24 mouse cellular contexts compared by ENCODE assay signal in genomic region chr8:12870656-12871055, GRCm38 (mm10). TPM values are rescaled to one million over a fixed set of nuclear protein-coding genes. Genes with fewer than 3 reads are reported as not detected.
A peak's percentile ranks its signal among the peaks of the same experiment; 100 is the strongest.
DNase-seq lines count a peak whose midpoint lies in the region; ATAC-seq and TF ChIP-seq lines count a peak whose summit lies in the region.
"Had no signal": no experiment of that assay in that cellular context is flagged by ENCODE, and none has a peak within 500 bp of the region (broad histone marks: within the 10 kb centered on the region; RNA-seq: fewer than 3 reads in every experiment).

No protein-coding gene starts in this region.

- no peak for TF ChIP-seq CTCF in gastrocnemius, adult 2 months (IDR thresholded peaks at IDR 0.05)

- H3K36me3 ChIP-seq in hindbrain, embryonic 11.5 days (ENCODE audit: control insufficient read depth, insufficient read depth, low read length): no peaks in the 10 kb centered on the region
- H3K36me3 ChIP-seq in hindbrain, embryonic 14.5 days (replicated peaks; ENCODE audit: control insufficient read depth, insufficient read depth): peaks cover 10% of the 10 kb centered on the region; the same call in 1 of the 2 replicates
- no peaks in the 10 kb centered on the region; the same call in 1 of the 2 replicates for H3K36me3 ChIP-seq in embryonic facial prominence, embryonic 10.5 days (replicated peaks)
- 0 out of 2 replicates have a peak, but pooled peaks cover 4% of the 10 kb centered on the region for H3K36me3 ChIP-seq in midbrain, embryonic 12.5 days
- H3K36me3 ChIP-seq: liver, embryonic 13.5 days had no signal

- no peak for DNase-seq in hindbrain, embryonic 11.5 days (ENCODE audit: low spot score)
- no peak for DNase-seq in hindbrain, embryonic 14.5 days (ENCODE audit: low spot score)
- DNase-seq in embryonic facial prominence, embryonic 10.5 days (ENCODE audit: low spot score): no peak
- DNase-seq in gastrocnemius, postnatal 10 days: no peak
- no peak for DNase-seq in gastrocnemius, adult 2 months
- no peak for DNase-seq in yolk sac, embryonic 10.5 days (ENCODE audit: low spot score)
- DNase-seq: adrenal gland, postnatal 36 days; B cell, adult 2 months; cerebellum, adult 2 months; gastrocnemius, postnatal 14 days; heart, adult 18-20 months; heart, postnatal 4 days; kidney, postnatal 4 days; layer of hippocampus, adult 9-11 months; liver, embryonic 13.5 days; lung, embryonic 14.5 days; lung, postnatal 36 days; right cerebral cortex, postnatal 14 days; spleen, adult 18-20 months; thymus, postnatal 4 days had no signal

- WGBS in hindbrain, embryonic 11.5 days: 82% methylated on average over 5 of the region's 5 CpGs
- 79% methylated on average over 5 of the region's 5 CpGs for WGBS in hindbrain, embryonic 14.5 days
- WGBS in embryonic facial prominence, embryonic 10.5 days: 84% methylated on average over 5 of the region's 5 CpGs
- WGBS in midbrain, embryonic 12.5 days: 86% methylated on average over 5 of the region's 5 CpGs

- H3K27ac ChIP-seq in hindbrain, embryonic 11.5 days (ENCODE audit: low read depth, low read length): peak overlapping the region; percentile 64
- H3K27ac ChIP-seq in hindbrain, embryonic 14.5 days: no peak overlapping the region
- peak overlapping the region; percentile 45 for H3K27ac ChIP-seq in embryonic facial prominence, embryonic 10.5 days (replicated peaks)
- peak overlapping the region; percentile 86 for H3K27ac ChIP-seq in midbrain, embryonic 12.5 days (replicated peaks)
- no peak overlapping the region for H3K27ac ChIP-seq in gastrocnemius, adult 2 months
- H3K27ac ChIP-seq: limb, embryonic 13.5 days; liver, embryonic 13.5 days had no signal

- no peaks in the 10 kb centered on the region for H3K27me3 ChIP-seq in hindbrain, embryonic 11.5 days (ENCODE audit: control insufficient read depth, insufficient read depth, low read length)
- no peaks in the 10 kb centered on the region for H3K27me3 ChIP-seq in hindbrain, embryonic 14.5 days (ENCODE audit: control insufficient read depth, insufficient read depth, low read length)
- H3K27me3 ChIP-seq in embryonic facial prominence, embryonic 10.5 days (replicated peaks; ENCODE audit: low read depth, poor library complexity, severe bottlenecking): peaks cover 53% of the 10 kb centered on the region
- H3K27me3 ChIP-seq in midbrain, embryonic 12.5 days: no peaks in the 10 kb centered on the region

- intact Hi-C loops in gastrocnemius, adult 2 months (cut with DNase I): no loop called here

- H3K4me1 ChIP-seq in hindbrain, embryonic 11.5 days (replicated peaks; ENCODE audit: control insufficient read depth, insufficient read depth, low read length): peaks cover 4% of the 10 kb centered on the region
- 0 out of 2 replicates have a peak, but pooled peaks cover 10% of the 10 kb centered on the region for H3K4me1 ChIP-seq in hindbrain, embryonic 14.5 days (replicated peaks; ENCODE audit: control insufficient read depth, insufficient read depth, low read length)
- H3K4me1 ChIP-seq in embryonic facial prominence, embryonic 10.5 days: peaks cover 45% of the 10 kb centered on the region
- H3K4me1 ChIP-seq in midbrain, embryonic 12.5 days: peaks cover 50% of the 10 kb centered on the region

- H3K4me2 ChIP-seq in hindbrain, embryonic 11.5 days (replicated peaks; ENCODE audit: low read depth, low read length): 0 out of 2 replicates have a peak overlapping the region, but pooled peaks have one; percentile 3
- H3K4me2 ChIP-seq in hindbrain, embryonic 14.5 days (replicated peaks): no peak overlapping the region
- no peak overlapping the region for H3K4me2 ChIP-seq in midbrain, embryonic 12.5 days (replicated peaks)
- H3K4me2 ChIP-seq: limb, embryonic 13.5 days; liver, embryonic 13.5 days; lung, embryonic 14.5 days had no signal

- H3K9ac ChIP-seq in hindbrain, embryonic 11.5 days (ENCODE audit: low read depth, low read length): no peak overlapping the region
- H3K9ac ChIP-seq in hindbrain, embryonic 14.5 days: no peak overlapping the region
- no peak overlapping the region for H3K9ac ChIP-seq in midbrain, embryonic 12.5 days (replicated peaks)
- H3K9ac ChIP-seq: limb, embryonic 13.5 days; liver, embryonic 13.5 days; lung, embryonic 14.5 days had no signal

- no peak for ATAC-seq in hindbrain, embryonic 11.5 days (ENCODE audit: low FRiP score)
- ATAC-seq in hindbrain, embryonic 14.5 days (ENCODE audit: low FRiP score): no peak
- no peak for ATAC-seq in midbrain, embryonic 12.5 days (ENCODE audit: low FRiP score, low read depth)
- ATAC-seq: intestine, embryonic 16.5 days; Patski had no signal

- H3K4me3 ChIP-seq in hindbrain, embryonic 11.5 days (ENCODE audit: low read depth, low read length): no peak overlapping the region
- no peak overlapping the region for H3K4me3 ChIP-seq in hindbrain, embryonic 14.5 days (replicated peaks; ENCODE audit: low read length)
- H3K4me3 ChIP-seq in embryonic facial prominence, embryonic 10.5 days: no peak overlapping the region
- no peak overlapping the region for H3K4me3 ChIP-seq in midbrain, embryonic 12.5 days
- H3K4me3 ChIP-seq in gastrocnemius, adult 2 months: no peak overlapping the region
- H3K4me3 ChIP-seq: limb, embryonic 13.5 days; liver, embryonic 13.5 days had no signal

- H3K9me3 ChIP-seq in hindbrain, embryonic 11.5 days (ENCODE audit: control insufficient read depth, low read length): no peaks in the 10 kb centered on the region
- H3K9me3 ChIP-seq in hindbrain, embryonic 14.5 days (ENCODE audit: control insufficient read depth, low read length): no peaks in the 10 kb centered on the region
- no peaks in the 10 kb centered on the region for H3K9me3 ChIP-seq in embryonic facial prominence, embryonic 10.5 days
- H3K9me3 ChIP-seq in midbrain, embryonic 12.5 days: no peaks in the 10 kb centered on the region
- H3K9me3 ChIP-seq: limb, embryonic 13.5 days; liver, embryonic 13.5 days had no signal

RNA-seq across cellular contexts. Expression of gene Mcf2l, which starts 3.0 kb away (rescaled TPM):
- 51.0 and 54.4 TPM in 2 replicates for polyA plus RNA-seq in hindbrain, embryonic 11.5 days (2014; fragmentation: Nextera tagmentation; extraction: Ambion mirVana)
- 158 and 173 TPM in 2 replicates for polyA plus RNA-seq in hindbrain, embryonic 14.5 days (2014; fragmentation: Nextera tagmentation; extraction: Ambion mirVana)
- polyA plus RNA-seq in embryonic facial prominence, embryonic 10.5 days (2016; fragmentation: Nextera tagmentation; extraction: Ambion mirVana): 15.8 and 17.4 TPM in 2 replicates
- 97.8 and 104 TPM in 2 replicates for polyA plus RNA-seq in midbrain, embryonic 12.5 days (2016; fragmentation: Nextera tagmentation; extraction: Ambion mirVana)
- total RNA-seq in gastrocnemius, postnatal 10 days (2021): 10 to 100 TPM; 28.4 to 30.9 TPM
- total RNA-seq in gastrocnemius, adult 2 months (2021): 10 to 100 TPM; 26.0 to 49.7 TPM

Comparison
In these comparisons a context has a peak if more than half of its experiments do, and no peak if none do; other contexts are left out.
1. H3K27ac ChIP-seq: peak in hindbrain, embryonic 11.5 days (single experiment), embryonic facial prominence, embryonic 10.5 days (single experiment) and midbrain, embryonic 12.5 days (single experiment); none in hindbrain, embryonic 14.5 days (single experiment) and gastrocnemius, adult 2 months (single experiment).